Mouse (Mus musculus): Measurements from ENCODE around the gene Rps6ka5. TPM values are rescaled to one million over a fixed set of nuclear protein-coding genes. Genes with fewer than 3 reads are reported as not detected.

The Rps6ka5 gene
- polyA plus RNA-seq, 1 experiment from 2014 or later: 1.6 TPM

GRCm38 (mm10) chr12:100515493-100515892 lies 211.3 kb downstream of the Rps6ka5 start:
- ATAC-seq (ENCODE audit: insufficient read depth): no peak
- no peak overlapping the region for H3K27ac ChIP-seq (replicated peaks)
- peaks cover 18% of the 10 kb centered on the region for H3K27me3 ChIP-seq
- no peak overlapping the region for H3K4me2 ChIP-seq
- no peaks in the 10 kb centered on the region for H3K9me3 ChIP-seq (replicated peaks)
- no peak overlapping the region for H3K9ac ChIP-seq
- 67% methylated on average over 4 of the region's 4 CpGs for WGBS (ENCODE audit: insufficient replicate concordance)
- H3K4me3 ChIP-seq (replicated peaks): no peak overlapping the region
- H3K4me1 ChIP-seq (replicated peaks): peaks cover 12% of the 10 kb centered on the region; the same call in 1 of the 2 replicates
- H3K36me3 ChIP-seq (replicated peaks): no peaks in the 10 kb centered on the region

GRCm38 (mm10) chr12:100514611-100515010 lies 212.2 kb downstream of the Rps6ka5 start:
- H3K27ac ChIP-seq (replicated peaks): no peak overlapping the region
- H3K27me3 ChIP-seq: peaks cover 9% of the 10 kb centered on the region
- H3K36me3 ChIP-seq (replicated peaks): no peaks in the 10 kb centered on the region
- H3K4me1 ChIP-seq (replicated peaks): peaks cover 12% of the 10 kb centered on the region; the same call in 1 of the 2 replicates
- WGBS (ENCODE audit: insufficient replicate concordance): 58% methylated on average over 1 of the region's 1 CpGs
- H3K9me3 ChIP-seq (replicated peaks): no peaks in the 10 kb centered on the region
- H3K4me2 ChIP-seq: no peak overlapping the region
- H3K9ac ChIP-seq: no peak overlapping the region
- ATAC-seq (ENCODE audit: insufficient read depth): no peak
- no peak overlapping the region for H3K4me3 ChIP-seq (replicated peaks)

- Histone ChIP-seq H3K9ac (no peak overlapping the region), H3K27me3 (no peaks in the 10 kb centered on the region), H3K27ac (replicated peaks) (no peak overlapping the region), H3K36me3 (replicated peaks) (no peaks in the 10 kb centered on the region), H3K4me3 (replicated peaks) (no peak overlapping the region), H3K4me1 (replicated peaks) (peaks cover 16% of the 10 kb centered on the region; the same call in 1 of the 2 replicates), H3K9me3 (replicated peaks) (no peaks in the 10 kb centered on the region), H3K4me2 (no peak overlapping the region)
- WGBS (ENCODE audit: insufficient replicate concordance): 80% methylated on average over 5 of the region's 5 CpGs
- no peak for ATAC-seq (ENCODE audit: insufficient read depth)
Measured at GRCm38 (mm10) chr12:100513131-100513530, 213.7 kb downstream of the Rps6ka5 start.

- Histone ChIP-seq H3K36me3 (replicated peaks) (no peaks in the 10 kb centered on the region), H3K4me3 (replicated peaks) (no peak overlapping the region), H3K27ac (replicated peaks) (no peak overlapping the region), H3K4me1 (replicated peaks) (peaks cover 11% of the 10 kb centered on the region; the same call in 1 of the 2 replicates), H3K9ac (no peak overlapping the region), H3K27me3 (no peaks in the 10 kb centered on the region), H3K4me2 (no peak overlapping the region), H3K9me3 (replicated peaks) (no peaks in the 10 kb centered on the region)
- WGBS (ENCODE audit: insufficient replicate concordance): 68% methylated on average over 9 of the region's 9 CpGs
- ATAC-seq (ENCODE audit: insufficient read depth): no peak
Measured at GRCm38 (mm10) chr12:100512641-100513040, 214.1 kb downstream of the Rps6ka5 start.

- Histone ChIP-seq H3K4me3 (replicated peaks) (no peak overlapping the region), H3K4me2 (no peak overlapping the region), H3K9ac (no peak overlapping the region), H3K9me3 (replicated peaks) (no peaks in the 10 kb centered on the region), H3K27ac (replicated peaks) (peak overlapping the region; percentile 48; the same call in 1 of the 2 replicates), H3K27me3 (no peaks in the 10 kb centered on the region), H3K4me1 (replicated peaks) (peaks cover 9% of the 10 kb centered on the region), H3K36me3 (replicated peaks) (no peaks in the 10 kb centered on the region)
- ATAC-seq (ENCODE audit: insufficient read depth): no peak
- WGBS (ENCODE audit: insufficient replicate concordance): 68% methylated on average over 9 of the region's 9 CpGs
Measured at GRCm38 (mm10) chr12:100509615-100510282, 217.0 kb downstream of the Rps6ka5 start.

- ATAC-seq (ENCODE audit: insufficient read depth): peak; percentile 45
- H3K27me3 ChIP-seq: no peaks in the 10 kb centered on the region
- H3K4me1 ChIP-seq (replicated peaks): peaks cover 12% of the 10 kb centered on the region
- H3K36me3 ChIP-seq (replicated peaks): no peaks in the 10 kb centered on the region
- 23% methylated on average over 5 of the region's 5 CpGs for WGBS (ENCODE audit: insufficient replicate concordance)
- H3K4me3 ChIP-seq (replicated peaks): no peak overlapping the region
- H3K27ac ChIP-seq (replicated peaks): peak overlapping the region; percentile 48; the same call in 1 of the 2 replicates
- no peak overlapping the region for H3K9ac ChIP-seq
- H3K9me3 ChIP-seq (replicated peaks): no peaks in the 10 kb centered on the region
- H3K4me2 ChIP-seq: no peak overlapping the region
Measured at GRCm38 (mm10) chr12:100508668-100509067, 218.1 kb downstream of the Rps6ka5 start.

GRCm38 (mm10) chr12:100505484-100505883 lies 221.3 kb downstream of the Rps6ka5 start:
- no peak for ATAC-seq (ENCODE audit: insufficient read depth)
- Histone ChIP-seq H3K4me1 (replicated peaks) (peaks cover 12% of the 10 kb centered on the region), H3K36me3 (replicated peaks) (no peaks in the 10 kb centered on the region), H3K27me3 (no peaks in the 10 kb centered on the region), H3K9me3 (replicated peaks) (no peaks in the 10 kb centered on the region), H3K9ac (no peak overlapping the region), H3K27ac (replicated peaks) (no peak overlapping the region), H3K4me2 (no peak overlapping the region), H3K4me3 (replicated peaks) (no peak overlapping the region)
- WGBS (ENCODE audit: insufficient replicate concordance): 29% methylated on average over 1 of the region's 1 CpGs

GRCm38 (mm10) chr12:100504585-100504984 lies 222.2 kb downstream of the Rps6ka5 start:
- H3K36me3 ChIP-seq (replicated peaks): no peaks in the 10 kb centered on the region
- peaks cover 12% of the 10 kb centered on the region for H3K4me1 ChIP-seq (replicated peaks)
- H3K9ac ChIP-seq: no peak overlapping the region
- no peak overlapping the region for H3K27ac ChIP-seq (replicated peaks)
- 72% methylated on average over 2 of the region's 2 CpGs for WGBS (ENCODE audit: insufficient replicate concordance)
- no peaks in the 10 kb centered on the region for H3K27me3 ChIP-seq
- no peak overlapping the region for H3K4me3 ChIP-seq (replicated peaks)
- H3K4me2 ChIP-seq: no peak overlapping the region
- no peak for ATAC-seq (ENCODE audit: insufficient read depth)
- no peaks in the 10 kb centered on the region for H3K9me3 ChIP-seq (replicated peaks)

- H3K36me3 ChIP-seq (replicated peaks): no peaks in the 10 kb centered on the region
- H3K4me3 ChIP-seq (replicated peaks): no peak overlapping the region
- H3K9me3 ChIP-seq (replicated peaks): no peaks in the 10 kb centered on the region
- 56% methylated on average over 4 of the region's 4 CpGs for WGBS (ENCODE audit: insufficient replicate concordance)
- no peak for ATAC-seq (ENCODE audit: insufficient read depth)
- no peak overlapping the region for H3K27ac ChIP-seq (replicated peaks)
- no peak overlapping the region for H3K4me2 ChIP-seq
- H3K4me1 ChIP-seq (replicated peaks): peaks cover 6% of the 10 kb centered on the region
- H3K27me3 ChIP-seq: no peaks in the 10 kb centered on the region
- H3K9ac ChIP-seq: no peak overlapping the region
Measured at GRCm38 (mm10) chr12:100503659-100504058, 223.1 kb downstream of the Rps6ka5 start.

- H3K4me2 ChIP-seq: no peak overlapping the region
- no peaks in the 10 kb centered on the region for H3K9me3 ChIP-seq (replicated peaks)
- H3K4me3 ChIP-seq (replicated peaks): no peak overlapping the region
- no peaks in the 10 kb centered on the region for H3K27me3 ChIP-seq
- 62% methylated on average over 3 of the region's 3 CpGs for WGBS (ENCODE audit: insufficient replicate concordance)
- H3K27ac ChIP-seq (replicated peaks): no peak overlapping the region
- H3K36me3 ChIP-seq (replicated peaks): no peaks in the 10 kb centered on the region
- no peak for ATAC-seq (ENCODE audit: insufficient read depth)
- H3K9ac ChIP-seq: no peak overlapping the region
- H3K4me1 ChIP-seq (replicated peaks): peaks cover 6% of the 10 kb centered on the region
Measured at GRCm38 (mm10) chr12:100502544-100502943, 224.2 kb downstream of the Rps6ka5 start.

- no peak overlapping the region for H3K4me2 ChIP-seq
- H3K4me3 ChIP-seq (replicated peaks): no peak overlapping the region
- no peak overlapping the region for H3K9ac ChIP-seq
- no peaks in the 10 kb centered on the region for H3K27me3 ChIP-seq
- H3K27ac ChIP-seq (replicated peaks): no peak overlapping the region
- ATAC-seq (ENCODE audit: insufficient read depth): no peak
- 0 out of 2 replicates have a peak, but pooled peaks cover 8% of the 10 kb centered on the region for H3K36me3 ChIP-seq (replicated peaks)
- WGBS (ENCODE audit: insufficient replicate concordance): 33% methylated on average over 4 of the region's 4 CpGs
- no peaks in the 10 kb centered on the region for H3K9me3 ChIP-seq (replicated peaks)
- peaks cover 6% of the 10 kb centered on the region for H3K4me1 ChIP-seq (replicated peaks)
Measured at GRCm38 (mm10) chr12:100501261-100501660, 225.5 kb downstream of the Rps6ka5 start.

- Histone ChIP-seq H3K9ac (no peak overlapping the region), H3K36me3 (replicated peaks) (peaks cover 12% of the 10 kb centered on the region; the same call in 1 of the 2 replicates), H3K4me1 (replicated peaks) (peaks cover under 1% of the 10 kb centered on the region; the same call in 1 of the 2 replicates), H3K9me3 (replicated peaks) (no peaks in the 10 kb centered on the region), H3K27ac (replicated peaks) (no peak overlapping the region), H3K4me2 (no peak overlapping the region), H3K4me3 (replicated peaks) (no peak overlapping the region), H3K27me3 (no peaks in the 10 kb centered on the region)
- ATAC-seq (ENCODE audit: insufficient read depth): no peak
- 77% methylated on average over 13 of the region's 13 CpGs for WGBS (ENCODE audit: insufficient replicate concordance)
Measured at GRCm38 (mm10) chr12:100499469-100499868, 227.3 kb downstream of the Rps6ka5 start.

Measured in liver, embryonic 15.5 days (tissue).